Mouse (Mus musculus): Measurements from ENCODE around the gene Slc2a12.

Gene Slc2a12

GRCm38 (mm10) chr10:22728257-22728656 lies 83.4 kb downstream of the Slc2a12 start:
- DNase-seq (ENCODE audit: extremely low read depth, low read depth), result no peak

- no peak for DNase-seq (ENCODE audit: extremely low read depth, low read depth)
Measured at GRCm38 (mm10) chr10:22730266-22730991, 85.6 kb downstream of the Slc2a12 start.

GRCm38 (mm10) chr10:22730992-22731271 lies 86.1 kb downstream of the Slc2a12 start:
- no peak for DNase-seq (ENCODE audit: extremely low read depth, low read depth)

GRCm38 (mm10) chr10:22731272-22732093 lies 86.7 kb downstream of the Slc2a12 start, which contains the start of gene Tbpl1:
TSS of gene Tbpl1 (minus strand) at chr10:22731938.
- DNase-seq (ENCODE audit: extremely low read depth, low read depth), result peak; percentile 88

- DNase-seq (ENCODE audit: extremely low read depth, low read depth), result peak; percentile 74
Measured at GRCm38 (mm10) chr10:22732181-22732580, 87.4 kb downstream of the Slc2a12 start.

GRCm38 (mm10) chr10:22745922-22746321 lies 101.1 kb downstream of the Slc2a12 start:
- DNase-seq (ENCODE audit: extremely low read depth, low read depth), result no peak

- DNase-seq (ENCODE audit: extremely low read depth, low read depth), result no peak
Measured at GRCm38 (mm10) chr10:22746334-22747322, 101.8 kb downstream of the Slc2a12 start.

- no peak for DNase-seq (ENCODE audit: extremely low read depth, low read depth)
Measured at GRCm38 (mm10) chr10:22751175-22751682, 106.4 kb downstream of the Slc2a12 start.
